Mouse (Mus musculus): ENCODE results near the gene Macrod1.

DNA sequence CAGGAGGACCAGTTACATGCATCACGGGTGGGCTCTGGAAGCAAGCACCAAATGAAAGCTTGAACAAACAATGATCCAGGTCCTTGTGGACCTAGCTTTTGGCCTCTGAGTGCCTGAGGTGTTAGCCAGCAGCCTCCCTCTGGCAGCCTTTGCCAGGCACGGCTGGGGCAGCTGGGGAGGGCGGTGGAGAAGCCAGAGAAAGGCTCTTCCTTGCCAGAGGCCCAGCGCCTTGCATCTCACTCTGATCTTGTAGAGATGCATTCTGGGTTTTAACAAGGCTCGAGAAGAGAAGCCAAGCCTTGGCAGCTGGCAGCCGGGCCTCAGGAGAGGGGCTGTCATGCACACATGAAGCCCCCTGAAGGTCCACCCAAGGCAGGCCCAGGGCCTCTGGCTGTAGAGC, 83.8 kb downstream of the Macrod1 start:
- TF ChIP-seq POLR2A (IDR thresholded peaks at IDR 0.05; ENCODE audit: borderline replicate concordance, low read depth, low read length) = no peak
- no peak for TF ChIP-seq CTCF (IDR thresholded peaks at IDR 0.05; ENCODE audit: low read depth, low read length)

Measured in bone marrow macrophage, adult 2 months (primary cell).